Mouse (Mus musculus) forelimb bud, embryonic 11.5 days (tissue): Measurements from ENCODE around the gene Olfr331.
"Not testable (repeated sequence)": the region's sequence is repeated elsewhere in the genome, so short reads cannot be mapped to it uniquely, and the experiment has no call there.

ENCODE experiments used
- DNase-seq: peaks from one replicate; pipeline ENCODE4 v3.0.0-alpha.2; 2012; ENCODE audit warnings: low read depth, low spot score

Olfr331 gene

GRCm38 (mm10) chr11:58502472-58502871, at the start of gene Olfr331:
Olfr331 (minus strand) TSS chr11:58502572.
- not testable (repeated sequence) for DNase-seq

- DNase-seq: no peak
These were observed 44.0 kb upstream of the Olfr331 start, which contains the start of gene Olfr329-ps for GRCm38 (mm10) chr11:58546322-58546721. Olfr329-ps (minus strand) TSS chr11:58546422.

GRCm38 (mm10) chr11:58534736-58535135, 32.4 kb upstream of the Olfr331 start, which contains the start of gene Olfr330:
Olfr330 (minus strand) TSS chr11:58534836.
- not testable (repeated sequence) for DNase-seq

- DNase-seq: not testable (repeated sequence)
These were observed 17.4 kb upstream of the Olfr331 start for GRCm38 (mm10) chr11:58519756-58520155.

GRCm38 (mm10) chr11:58518916-58519315, 16.5 kb upstream of the Olfr331 start:
- DNase-seq: not testable (repeated sequence)

GRCm38 (mm10) chr11:58509058-58509457, 6.7 kb upstream of the Olfr331 start:
- not testable (repeated sequence) for DNase-seq

GRCm38 (mm10) chr11:58499290-58499689, 3.1 kb downstream of the Olfr331 start:
- no peak for DNase-seq

- no peak for DNase-seq
These were observed 3.6 kb downstream of the Olfr331 start for GRCm38 (mm10) chr11:58498761-58499160.

- DNase-seq: no peak
These were observed 9.9 kb downstream of the Olfr331 start, which contains the start of gene Olfr332 for GRCm38 (mm10) chr11:58492455-58492854. Olfr332 (minus strand) TSS chr11:58492555.

GRCm38 (mm10) chr11:58462170-58462569, 40.2 kb downstream of the Olfr331 start, which contains the start of gene Olfr30:
Olfr30 (minus strand) TSS chr11:58462270.
- DNase-seq: no peak

GRCm38 (mm10) chr11:58453592-58453991, 48.8 kb downstream of the Olfr331 start:
- DNase-seq: peak; percentile 70

GRCm38 (mm10) chr11:58452759-58453158, 49.6 kb downstream of the Olfr331 start, which contains the start of gene Lypd9:
Lypd9 (minus strand) TSS chr11:58452923.
- DNase-seq: no peak
